Mouse (Mus musculus) lung, embryonic 16.5 days (tissue): ENCODE results near the gene Lamp3. TPM values are rescaled to one million over a fixed set of nuclear protein-coding genes. Genes with fewer than 3 reads are reported as not detected.
"Not testable (repeated sequence)": the region's sequence is repeated elsewhere in the genome, so short reads cannot be mapped to it uniquely, and the experiment has no call there.

Experiments used
- ATAC-seq: fragments of 200-750 bp; cut with Nextera tagmentation; 2 replicates; pipeline ENCODE4 v1.8.0; 2017; ENCODE audit warnings: low read depth, mild to moderate bottlenecking, moderate library complexity
- H3K27ac ChIP-seq: fragments of 300-500 bp; sonication (generic); 2 replicates; pipeline ENCODE4 v1.5.1; 2014; ENCODE audit warnings: mild to moderate bottlenecking, control low read depth, low read length
- H3K27me3 ChIP-seq: fragments of 300-500 bp; sonication (generic); 2 replicates; pipeline ENCODE4 v1.6.1; 2014; ENCODE audit warnings: low read depth, low read length, mixed read lengths; ENCODE audit not compliant: control insufficient read depth, insufficient read depth
- H3K36me3 ChIP-seq: fragments of 300-500 bp; sonication (generic); 2 replicates; pipeline ENCODE4 v1.6.1; 2014; ENCODE audit warnings: low read length; ENCODE audit not compliant: control insufficient read depth, insufficient read depth
- H3K4me1 ChIP-seq: fragments of 300-500 bp; sonication (generic); replicated peaks from 2 replicates; pipeline ENCODE4 v1.6.1; 2014; ENCODE audit warnings: low read length, mixed read lengths; ENCODE audit not compliant: control insufficient read depth, insufficient read depth
- H3K4me2 ChIP-seq: fragments of 300-500 bp; sonication (generic); 2 replicates; pipeline ENCODE4 v1.6.1; 2014; ENCODE audit warnings: low read depth, low read length, control low read depth
- H3K4me3 ChIP-seq: fragments of 300-500 bp; sonication (generic); 2 replicates; pipeline ENCODE4 v1.5.1; 2014; ENCODE audit warnings: mild to moderate bottlenecking, low read length, control low read depth
- H3K9ac ChIP-seq: fragments of 300-500 bp; sonication (generic); 2 replicates; pipeline ENCODE4 v1.6.1; 2014; ENCODE audit warnings: low read length, control low read depth
- H3K9me3 ChIP-seq: fragments of 300-500 bp; sonication (generic); 2 replicates; pipeline ENCODE4 v1.6.1; 2016; ENCODE audit warnings: low read length; ENCODE audit not compliant: control insufficient read depth
- WGBS: fragments of 180-500 bp; shearing (Covaris S2); extraction: QIAGEN DNeasy Blood & Tissue Kit; methylation state at CpG from one replicate; pipeline ENCODE4 v1.1.7; 2014; 5-methylcytosine and 5-hydroxymethylcytosine counted together
- polyA plus RNA-seq: library from polyadenylated mRNA; unstranded; fragments of >200 nt; fragmentation: Nextera tagmentation; extraction: Ambion mirVana; gene quantifications from 2 replicates; pipeline ENCODE4 v1.2.1, GENCODE M21; 2015

Lamp3 gene
- polyA plus RNA-seq, 1 experiment from 2014 or later = 37.2 TPM

DNA sequence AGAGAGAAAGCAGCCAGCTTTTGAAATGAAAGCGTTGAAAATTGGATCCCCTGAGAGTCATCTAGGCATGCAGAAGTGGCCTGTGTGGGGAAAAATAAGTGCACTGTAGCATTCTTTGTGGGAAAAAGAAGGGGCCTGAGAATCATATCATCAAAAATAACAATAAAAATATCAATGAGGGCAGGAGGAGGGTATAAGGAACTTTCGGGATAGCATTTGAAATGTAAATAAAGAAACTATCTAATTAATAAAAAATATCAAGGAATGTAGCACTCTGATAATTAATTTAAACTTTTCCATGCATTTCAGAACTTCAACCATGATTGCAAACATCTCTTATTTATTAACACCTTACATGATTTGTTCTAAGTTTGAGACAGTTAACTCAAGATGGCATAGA, 94.4 kb downstream of the Lamp3 start, which contains the start of gene Olfr170:
Olfr170 (minus strand) TSS at position 101 of the 400 bp plus-strand sequence.
- H3K4me3 ChIP-seq, H3K9ac ChIP-seq, H3K4me1 ChIP-seq, ATAC-seq, H3K27ac ChIP-seq, H3K27me3 ChIP-seq, H3K36me3 ChIP-seq, H3K4me2 ChIP-seq, H3K9me3 ChIP-seq: not testable (repeated sequence)
- WGBS = 90% methylated on average over 2 of the region's 2 CpGs

Other genes with a start within 250 kb of the Lamp3 start
- not detected in 2 replicates for gene Olfr166, start 222.7 kb downstream of the Lamp3 start, polyA plus RNA-seq
- not detected in 2 replicates for gene Olfr167, start 184.1 kb downstream of the Lamp3 start, polyA plus RNA-seq
- gene Olfr168, start 170.8 kb downstream of the Lamp3 start, polyA plus RNA-seq = not detected in 2 replicates
- not detected in 2 replicates for gene Olfr169, start 134.6 kb downstream of the Lamp3 start, polyA plus RNA-seq
- gene Olfr170, start 94.5 kb downstream of the Lamp3 start, polyA plus RNA-seq = not detected in 2 replicates
- not detected in 2 replicates for gene Olfr171, start 76.5 kb downstream of the Lamp3 start, polyA plus RNA-seq
- 11.4 and 14.0 TPM in 2 replicates for gene B3gnt5, start 53.8 kb upstream of the Lamp3 start, polyA plus RNA-seq